Comparison of ENCODE assay signal across 10 mouse cellular contexts in genomic region chr8:56629160-56629559, GRCm38 (mm10).
A peak's percentile ranks its signal among the peaks of the same experiment; 100 is the strongest.
DNase-seq lines count a peak whose midpoint lies in the region; ATAC-seq and TF ChIP-seq lines count a peak whose summit lies in the region.
"Had no signal": no experiment of that assay in that cellular context is flagged by ENCODE, and none has a peak within 500 bp of the region (broad histone marks: within the 10 kb centered on the region; RNA-seq: fewer than 3 reads in every experiment).

No protein-coding gene starts in this region.

- 28% methylated on average over 4 of the region's 4 CpGs for WGBS in stomach, embryonic 16.5 days
- 18% methylated on average over 4 of the region's 4 CpGs for WGBS in stomach, postnatal 0 days
- 24% methylated on average over 4 of the region's 4 CpGs for WGBS in limb, embryonic 14.5 days

- no peak for TF ChIP-seq EP300 in stomach, postnatal 0 days (optimal IDR thresholded peaks at IDR 0.05)

- H3K27me3 ChIP-seq in stomach, embryonic 16.5 days (ENCODE audit: control insufficient read depth, insufficient read depth, low read length) = peaks cover 4% of the 10 kb centered on the region
- no peaks in the 10 kb centered on the region for H3K27me3 ChIP-seq in stomach, postnatal 0 days (ENCODE audit: control insufficient read depth, insufficient read depth, low read length)
- no peaks in the 10 kb centered on the region for H3K27me3 ChIP-seq in limb, embryonic 14.5 days (ENCODE audit: control insufficient read depth, insufficient read depth, low read length)

- H3K36me3 ChIP-seq in stomach, embryonic 16.5 days (ENCODE audit: control insufficient read depth, insufficient read depth, low read length) = no peaks in the 10 kb centered on the region
- H3K36me3 ChIP-seq in stomach, postnatal 0 days (ENCODE audit: control insufficient read depth, insufficient read depth, low read length) = no peaks in the 10 kb centered on the region
- no peaks in the 10 kb centered on the region for H3K36me3 ChIP-seq in limb, embryonic 14.5 days (ENCODE audit: control insufficient read depth, insufficient read depth, low read length)

- peak; percentile 38 for DNase-seq in embryo, embryonic 10 days (ENCODE audit: low spot score)
- no peak for DNase-seq in embryo, embryonic 10.5 days (ENCODE audit: low spot score)
- DNase-seq in stomach, postnatal 0 days (ENCODE audit: low spot score) = no peak
- DNase-seq in limb, embryonic 14.5 days (ENCODE audit: low spot score) = peak; percentile 78
- no peak for DNase-seq in testis, postnatal 10 days (ENCODE audit: low spot score)
- DNase-seq in thymus, adult 18-20 months = no peak
- DNase-seq in adrenal gland, adult 18-20 months (ENCODE audit: low spot score in 2 of 2) = no peak
- DNase-seq: right cerebral cortex, postnatal 4 days had no signal

- 0 out of 2 replicates have a peak overlapping the region, but pooled peaks have one; percentile 5 for H3K27ac ChIP-seq in stomach, embryonic 16.5 days (ENCODE audit: low read length)
- no peak overlapping the region for H3K27ac ChIP-seq in stomach, postnatal 0 days (replicated peaks)
- H3K27ac ChIP-seq in limb, embryonic 14.5 days (replicated peaks; ENCODE audit: low read depth, low read length) = no peak overlapping the region

- TF ChIP-seq CTCF in stomach, postnatal 0 days (IDR thresholded peaks at IDR 0.05; ENCODE audit: low read depth) = no peak

- H3K4me2 ChIP-seq in stomach, embryonic 16.5 days (ENCODE audit: low read depth, low read length) = no peak overlapping the region
- no peak overlapping the region for H3K4me2 ChIP-seq in stomach, postnatal 0 days (replicated peaks; ENCODE audit: low read depth)
- no peak overlapping the region for H3K4me2 ChIP-seq in limb, embryonic 14.5 days (replicated peaks; ENCODE audit: low read depth, low read length, severe bottlenecking)

- H3K9ac ChIP-seq in stomach, embryonic 16.5 days (ENCODE audit: low read length) = no peak overlapping the region
- H3K9ac ChIP-seq in stomach, postnatal 0 days (ENCODE audit: low read length) = no peak overlapping the region
- H3K9ac ChIP-seq in limb, embryonic 14.5 days (ENCODE audit: low read depth, low read length, severe bottlenecking) = no peak overlapping the region

- no peaks in the 10 kb centered on the region for H3K9me3 ChIP-seq in stomach, embryonic 16.5 days (replicated peaks; ENCODE audit: control insufficient read depth, low read length)
- no peaks in the 10 kb centered on the region for H3K9me3 ChIP-seq in stomach, postnatal 0 days (ENCODE audit: control insufficient read depth, low read length)
- H3K9me3 ChIP-seq in limb, embryonic 14.5 days (ENCODE audit: control insufficient read depth, low read length) = no peaks in the 10 kb centered on the region
- H3K9me3 ChIP-seq: megakaryocyte, embryonic 14.5 days had no signal

- no peak overlapping the region for H3K4me3 ChIP-seq in stomach, embryonic 16.5 days (replicated peaks; ENCODE audit: low read length)
- H3K4me3 ChIP-seq in stomach, postnatal 0 days (ENCODE audit: low read depth, low read length) = no peak overlapping the region
- H3K4me3 ChIP-seq in limb, embryonic 14.5 days (replicated peaks; ENCODE audit: low read length) = no peak overlapping the region
- H3K4me3 ChIP-seq: megakaryocyte, embryonic 14.5 days had no signal

- TF ChIP-seq POLR2A in limb, embryonic 14.5 days (IDR thresholded peaks at IDR 0.05; ENCODE audit: borderline replicate concordance, extremely low read depth, insufficient read depth, insufficient read length) = no peak

- peaks cover 5% of the 10 kb centered on the region; the same call in 1 of the 2 replicates for H3K4me1 ChIP-seq in stomach, embryonic 16.5 days (ENCODE audit: control insufficient read depth, insufficient read depth, low read length)
- H3K4me1 ChIP-seq in stomach, postnatal 0 days (replicated peaks; ENCODE audit: control insufficient read depth, insufficient read depth) = no peaks in the 10 kb centered on the region
- 0 out of 2 replicates have a peak, but pooled peaks cover 3% of the 10 kb centered on the region for H3K4me1 ChIP-seq in limb, embryonic 14.5 days (ENCODE audit: control insufficient read depth, insufficient read depth, low read length)
- H3K4me1 ChIP-seq: megakaryocyte, embryonic 14.5 days had no signal

- no peak for ATAC-seq in stomach, embryonic 16.5 days (ENCODE audit: insufficient read depth, low FRiP score)
- no peak for ATAC-seq in stomach, postnatal 0 days (ENCODE audit: low FRiP score, low TSS enrichment)
- peak; percentile 77 for ATAC-seq in limb, embryonic 14.5 days (ENCODE audit: low FRiP score, low read depth)

Comparison
In these comparisons a context has a peak if more than half of its experiments do, and no peak if none do; other contexts are left out.
1. DNase-seq: peak in embryo, embryonic 10 days (single experiment) and limb, embryonic 14.5 days (single experiment); none in embryo, embryonic 10.5 days (single experiment), stomach, postnatal 0 days (single experiment), testis, postnatal 10 days (single experiment), thymus, adult 18-20 months (0 of 2) and adrenal gland, adult 18-20 months (0 of 2).